Mouse (Mus musculus) gastrocnemius, postnatal 14 days (tissue): ENCODE data around the gene Vps16. TPM values are rescaled to one million over a fixed set of nuclear protein-coding genes. Genes with fewer than 3 reads are reported as not detected.
A peak's percentile ranks its signal among the peaks of the same experiment; 100 is the strongest.

Source experiments
- DNase-seq: peaks from one replicate; pipeline ENCODE4 v3.0.0; 2021; ENCODE audit warnings: mixed read lengths
- intact Hi-C: fragments of 180-260 bp; cut with DNase I; formaldehyde crosslinking; loops from one replicate; pipeline ENCODE4 v1.15.1; 2025; ENCODE audit warnings: low total_unique reads
- total RNA-seq, 2 experiments: library from RNA; stranded (reverse); gene quantifications; 2 replicates each; pipeline ENCODE4 v1.2.3; 2021

The Vps16 gene
- total RNA-seq, 2 experiments from 2014 or later, result 17.2 to 17.3 TPM

DNA sequence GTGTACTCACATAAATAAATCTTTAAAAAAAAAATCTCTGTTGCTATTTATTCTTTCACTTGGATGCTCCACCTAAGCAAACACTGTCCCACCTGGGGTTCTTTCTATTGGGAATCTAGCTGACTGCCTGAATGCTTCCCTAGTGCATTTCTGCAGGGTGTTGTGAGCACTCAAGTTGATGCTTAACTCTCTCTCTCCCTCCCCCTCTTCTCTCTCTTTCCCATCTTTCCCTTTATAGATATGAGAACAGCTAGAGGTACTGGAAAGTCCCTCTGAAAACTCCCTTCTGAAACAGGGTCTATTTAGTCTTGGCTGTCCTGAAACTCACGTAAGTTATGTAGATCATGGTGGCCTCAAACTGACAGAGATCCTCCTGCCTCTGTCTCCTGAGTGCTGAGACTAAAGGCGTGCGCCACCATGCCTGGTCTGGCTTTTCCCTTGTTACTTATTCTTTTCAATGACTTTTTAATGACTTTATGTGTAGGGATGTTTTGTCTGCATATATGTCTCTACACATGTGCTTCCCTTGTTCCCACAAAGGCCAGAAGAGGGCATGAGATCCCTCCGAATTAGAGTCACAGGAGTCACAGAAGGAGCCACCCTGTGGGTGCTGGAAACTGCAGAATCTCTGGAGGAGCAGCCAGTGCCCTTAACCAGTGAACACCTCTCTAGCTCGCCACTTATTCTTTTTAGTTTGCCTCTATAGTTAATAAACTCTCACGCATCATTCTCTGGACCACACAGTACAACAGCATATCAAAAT is 9.9 kb upstream of the Vps16 start:
- intact Hi-C loops, result loop anchor here (5.0 kb wide), 1 partner anchor 122 kb away; no protein-coding TSS in a partner anchor
- no peak for DNase-seq

DNA sequence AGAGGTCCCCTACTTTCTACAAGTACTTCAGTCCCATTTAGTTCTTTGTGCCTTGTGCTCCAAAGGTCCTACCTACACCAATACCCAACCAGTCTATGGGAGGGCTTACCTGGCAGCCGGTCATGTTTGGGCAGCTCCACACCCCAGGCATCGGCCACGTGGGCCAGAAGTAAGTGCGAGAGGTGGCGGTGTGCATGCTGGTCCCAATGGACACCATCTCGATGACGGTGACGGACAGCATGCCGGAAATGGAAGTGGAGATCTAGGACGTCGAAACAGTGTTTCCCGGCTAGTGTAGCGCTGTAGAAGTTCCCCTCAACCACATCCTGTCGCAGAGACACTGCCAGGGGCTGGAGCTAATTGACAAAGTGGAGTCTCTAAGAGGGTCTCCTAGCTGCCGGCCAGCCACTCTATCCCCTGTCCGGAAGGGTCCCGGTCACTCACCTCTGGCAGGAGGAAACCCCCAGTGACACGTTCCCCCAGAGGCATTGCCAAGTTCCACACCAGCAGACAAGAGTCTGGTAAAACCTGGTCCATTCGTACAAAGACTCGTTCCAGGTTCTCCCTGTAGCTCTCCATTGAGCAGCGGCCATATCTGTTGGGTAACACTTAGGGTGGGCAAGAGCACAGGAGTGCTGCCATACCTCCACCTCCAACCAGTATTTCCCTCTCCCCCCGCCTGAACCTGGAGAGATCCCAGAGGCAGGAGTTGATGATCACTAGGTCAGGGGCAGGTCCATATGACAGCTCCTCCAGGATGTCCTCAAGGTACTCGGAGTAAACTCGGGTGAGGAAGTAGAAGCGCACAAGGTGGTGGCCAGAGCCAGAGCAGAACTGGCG is 2.1 kb upstream of the Vps16 start:
- no peak for DNase-seq
- intact Hi-C loops, result no loop called here

DNA sequence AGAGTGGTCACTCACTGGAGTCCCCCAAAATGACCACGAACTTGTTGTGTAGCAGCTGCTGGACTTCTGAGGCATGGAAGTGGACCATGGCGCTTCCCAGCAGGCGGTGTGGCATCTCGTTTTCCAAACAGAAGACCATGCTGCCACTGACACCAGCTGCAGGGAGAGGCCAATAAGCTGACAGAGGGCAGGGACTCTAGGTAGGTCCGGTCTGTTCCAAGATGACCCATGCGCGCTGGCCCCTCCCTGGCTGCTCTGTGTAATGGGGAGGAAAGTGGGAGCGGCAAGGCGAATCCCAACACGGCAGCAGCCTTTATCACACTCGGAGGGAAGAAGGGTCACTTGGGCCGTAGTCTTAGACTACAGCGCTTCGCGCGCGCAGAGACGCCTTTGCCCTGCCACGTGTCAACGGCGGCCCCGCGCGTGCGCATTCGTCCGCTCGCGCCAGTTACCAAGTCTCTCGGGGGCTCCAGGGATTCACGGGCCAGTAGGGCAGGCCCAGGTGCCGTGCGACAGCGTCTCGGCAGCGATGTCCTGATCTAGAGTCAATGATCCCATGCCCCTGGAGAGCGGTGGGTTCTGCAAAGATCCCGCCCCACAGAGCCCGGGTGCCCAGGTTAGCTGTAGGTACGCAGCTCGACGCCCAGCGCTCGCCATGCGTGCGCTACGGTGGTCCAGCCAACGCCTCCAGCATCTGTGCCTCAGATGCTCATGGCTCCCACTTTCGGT is 578 bp upstream of the Vps16 start:
- peak; percentile 78 for DNase-seq
- intact Hi-C loops, result no loop called here

DNA sequence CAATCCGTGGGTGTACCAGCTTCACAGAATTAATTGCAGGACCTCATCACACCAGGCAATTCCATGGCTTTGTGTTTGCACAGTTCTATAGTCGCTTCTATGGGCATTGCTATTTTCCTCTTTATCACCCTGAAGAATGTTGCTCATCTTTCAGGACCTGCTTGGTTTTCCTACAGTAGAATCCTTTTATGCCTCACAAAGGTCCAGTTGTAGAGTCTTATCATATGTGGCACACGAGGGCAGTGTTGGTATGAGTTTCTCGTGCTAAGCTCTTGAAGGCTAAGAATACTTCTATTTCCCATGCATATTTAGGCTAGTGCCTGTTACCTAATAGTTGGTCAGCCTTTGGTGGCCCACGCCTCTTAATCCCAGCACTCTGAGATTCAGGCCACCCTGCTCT is 973 bp downstream of the Vps16 start:
- intact Hi-C loops, result no loop called here
- DNase-seq, result no peak

DNA sequence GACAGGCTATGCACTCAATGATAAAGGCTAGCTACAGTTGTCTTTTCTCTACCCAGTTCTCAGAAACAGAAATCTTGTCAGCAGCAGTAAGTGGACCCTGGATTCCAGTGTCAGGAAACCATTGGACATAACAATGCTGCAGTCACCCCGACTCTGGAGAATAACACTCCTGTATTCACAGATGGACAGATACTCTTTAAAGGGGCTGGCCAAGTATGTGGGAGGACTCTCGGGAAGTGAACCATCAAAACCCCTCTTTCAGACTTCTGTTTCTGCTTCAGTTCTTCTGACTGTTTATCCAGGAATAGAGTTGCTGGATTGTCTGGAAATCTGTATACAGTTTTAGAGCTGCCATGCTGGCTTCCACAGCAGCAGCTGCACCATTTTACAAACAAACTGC is 5.7 kb downstream of the Vps16 start:
- intact Hi-C loops, result no loop called here
- no peak for DNase-seq

DNA sequence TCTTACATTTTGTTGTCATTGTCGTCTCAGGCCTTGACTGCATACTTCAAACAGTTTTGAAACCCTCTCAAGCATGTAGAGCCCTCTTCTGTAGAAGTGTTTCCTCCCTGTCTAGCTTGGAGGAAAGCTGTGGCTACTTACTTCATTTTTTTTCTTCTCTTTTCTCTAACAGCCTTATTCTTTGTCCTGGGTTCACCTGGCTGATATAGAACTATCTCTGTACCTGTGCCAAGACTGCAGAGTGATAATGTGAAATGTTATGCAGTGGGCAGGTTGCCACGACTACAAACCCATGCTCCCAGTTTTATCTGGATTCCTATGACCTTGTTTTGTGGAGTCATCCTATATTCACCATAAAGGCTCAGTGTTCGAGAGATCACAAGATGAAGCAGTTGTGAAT is 6.3 kb downstream of the Vps16 start:
- no peak for DNase-seq
- intact Hi-C loops, result no loop called here

DNA sequence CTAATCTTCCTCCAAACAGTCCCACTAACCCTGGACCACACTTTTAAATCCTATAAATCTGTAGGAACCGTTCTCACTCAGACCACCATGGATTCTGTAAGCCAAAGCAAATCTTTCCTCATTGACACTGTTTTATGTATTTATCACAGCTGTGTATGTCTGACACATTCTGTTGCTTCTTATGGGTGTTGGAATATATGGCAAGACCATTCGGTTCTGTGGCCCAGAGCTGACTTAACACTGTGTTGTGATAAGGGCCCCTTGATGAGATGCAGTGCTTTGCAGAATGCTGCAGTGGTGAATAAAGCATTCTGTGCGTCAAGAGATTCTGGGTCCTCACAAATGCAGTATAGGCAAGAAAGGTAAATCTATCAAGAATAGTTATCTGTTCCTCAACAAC is 8.0 kb downstream of the Vps16 start:
- intact Hi-C loops, result no loop called here

DNA sequence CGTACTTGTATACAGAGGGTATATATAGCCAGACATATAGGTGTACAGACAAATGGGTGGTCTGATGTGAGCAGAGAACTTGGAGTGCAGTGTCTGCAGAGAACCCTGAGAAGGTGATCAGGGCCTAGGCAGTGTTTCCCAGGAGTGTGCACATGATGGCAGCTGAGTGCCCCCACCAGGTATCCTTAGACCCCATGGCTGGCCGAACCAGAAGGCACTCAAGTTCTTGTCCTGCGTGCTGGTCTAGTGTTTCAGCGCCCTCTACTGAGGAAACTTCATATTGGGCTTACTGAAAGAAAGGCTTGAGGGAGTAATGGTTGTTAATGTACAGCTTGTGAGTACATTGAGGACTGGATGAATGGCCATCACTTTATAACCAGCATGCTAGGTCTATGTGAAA is 9.0 kb downstream of the Vps16 start:
- intact Hi-C loops, result no loop called here
- no peak for DNase-seq

More for the DNA sequence above, 8.0 kb downstream of the Vps16 start:
- DNase-seq, result no peak

DNA sequence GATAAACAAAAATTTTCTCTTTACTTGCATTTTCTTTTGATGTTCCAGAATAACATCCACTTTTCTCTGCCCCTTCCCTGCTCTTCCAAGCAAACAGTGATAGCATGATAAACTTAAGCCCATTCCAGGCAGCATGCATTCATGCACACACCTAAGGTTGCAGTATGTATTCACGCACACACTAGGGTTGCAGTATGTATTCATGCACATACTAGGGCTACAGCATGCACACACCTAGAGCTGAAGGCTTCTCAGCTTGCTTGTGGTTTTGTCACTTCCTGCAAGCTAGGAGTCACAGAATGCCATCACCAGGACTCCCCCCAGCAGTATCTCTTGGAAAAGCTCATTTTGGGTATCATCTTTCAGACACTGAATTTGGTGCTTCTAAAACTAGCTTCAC is 12.6 kb downstream of the Vps16 start:
- intact Hi-C loops, result no loop called here
- no peak for DNase-seq

DNA sequence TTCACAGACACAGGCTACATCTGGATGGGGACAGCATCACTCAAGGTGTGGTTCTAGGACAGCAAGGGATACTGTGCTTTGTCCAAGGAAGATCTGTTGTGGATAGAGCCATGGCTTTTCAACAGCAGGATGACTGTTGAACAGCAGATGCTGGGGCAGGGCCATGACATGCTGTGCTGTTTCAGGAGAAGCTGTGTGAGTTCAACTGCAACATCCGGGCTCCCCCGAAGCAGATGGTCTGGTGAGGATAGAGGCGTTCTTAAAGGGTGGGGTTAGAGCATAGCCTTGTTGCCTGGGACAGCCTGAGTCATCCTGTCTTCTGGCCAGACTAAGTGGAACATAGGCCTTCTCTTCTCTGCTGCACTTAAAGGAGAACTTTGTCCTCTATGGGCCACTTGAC is 14.7 kb downstream of the Vps16 start:
- no peak for DNase-seq
- intact Hi-C loops, result no loop called here

DNA sequence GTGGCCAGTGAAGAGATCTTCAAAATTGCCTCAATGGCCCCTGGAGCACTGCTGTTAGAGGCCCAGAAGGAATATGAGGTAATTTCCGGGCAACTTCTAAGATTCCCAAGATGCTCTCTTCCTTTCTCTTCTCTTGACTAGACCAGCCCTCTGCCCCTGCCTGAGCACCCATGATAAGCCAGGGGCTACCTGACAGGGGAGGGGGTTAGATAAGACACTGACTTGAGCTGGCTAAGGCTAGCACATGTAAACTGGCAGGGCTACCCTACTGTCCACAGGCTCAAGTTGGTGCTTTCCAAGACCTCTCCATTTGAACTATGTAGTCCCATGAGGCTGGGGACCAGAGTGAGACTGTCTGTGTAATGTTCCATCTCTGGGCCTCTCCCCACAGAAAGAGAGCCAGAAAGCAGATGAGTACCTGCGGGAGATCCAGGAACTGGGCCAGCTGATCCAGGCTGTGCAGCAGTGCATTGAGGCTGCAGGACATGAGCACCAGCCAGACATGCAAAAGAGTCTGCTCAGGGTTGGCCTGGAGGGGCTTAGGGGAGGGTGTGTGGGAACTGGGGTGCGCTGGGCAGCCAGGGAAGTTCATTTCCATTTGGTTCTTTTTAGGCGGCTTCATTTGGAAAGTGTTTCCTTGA is 15.8 kb downstream of the Vps16 start:
- DNase-seq, result no peak
- intact Hi-C loops, result no loop called here

DNA sequence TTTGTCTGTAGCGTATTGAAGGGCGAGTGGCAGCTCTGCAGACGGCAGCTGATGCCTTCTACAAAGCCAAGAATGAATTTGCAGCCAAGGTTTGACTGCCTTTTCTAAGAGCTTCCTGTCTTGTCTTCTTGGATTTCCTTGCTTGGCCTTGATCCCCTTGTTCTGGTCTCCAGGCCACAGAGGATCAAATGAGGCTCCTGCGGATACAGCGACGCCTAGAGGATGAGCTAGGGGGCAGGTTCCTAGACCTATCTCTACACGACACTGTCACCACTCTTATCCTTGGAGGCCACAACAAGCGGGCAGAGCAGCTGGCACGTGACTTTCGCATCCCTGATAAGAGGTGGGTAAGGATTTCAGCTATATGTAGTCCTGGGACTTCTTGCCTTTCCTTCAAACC is 18.0 kb downstream of the Vps16 start:
- intact Hi-C loops, result no loop called here
- no peak for DNase-seq

DNA sequence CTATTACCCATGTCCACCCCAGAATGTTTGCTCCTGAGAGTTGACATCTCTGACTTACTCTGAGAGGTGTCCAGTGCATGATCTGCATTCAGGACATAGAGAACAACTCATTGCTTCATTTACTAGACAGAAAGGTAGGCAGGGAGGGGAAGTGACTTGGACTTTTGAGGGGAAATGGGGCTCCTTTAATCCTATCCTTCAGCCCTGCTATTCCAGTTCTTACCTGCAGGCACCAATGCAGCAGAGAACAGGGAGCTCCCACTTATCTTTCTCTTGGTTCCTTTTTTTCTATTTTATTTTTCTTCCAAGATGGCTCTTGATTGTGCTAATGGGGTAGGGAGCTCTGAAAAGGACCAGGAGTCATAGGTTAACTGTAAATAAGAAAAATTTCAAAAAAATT is 24.3 kb downstream of the Vps16 start:
- no peak for DNase-seq
- intact Hi-C loops, result no loop called here

DNA sequence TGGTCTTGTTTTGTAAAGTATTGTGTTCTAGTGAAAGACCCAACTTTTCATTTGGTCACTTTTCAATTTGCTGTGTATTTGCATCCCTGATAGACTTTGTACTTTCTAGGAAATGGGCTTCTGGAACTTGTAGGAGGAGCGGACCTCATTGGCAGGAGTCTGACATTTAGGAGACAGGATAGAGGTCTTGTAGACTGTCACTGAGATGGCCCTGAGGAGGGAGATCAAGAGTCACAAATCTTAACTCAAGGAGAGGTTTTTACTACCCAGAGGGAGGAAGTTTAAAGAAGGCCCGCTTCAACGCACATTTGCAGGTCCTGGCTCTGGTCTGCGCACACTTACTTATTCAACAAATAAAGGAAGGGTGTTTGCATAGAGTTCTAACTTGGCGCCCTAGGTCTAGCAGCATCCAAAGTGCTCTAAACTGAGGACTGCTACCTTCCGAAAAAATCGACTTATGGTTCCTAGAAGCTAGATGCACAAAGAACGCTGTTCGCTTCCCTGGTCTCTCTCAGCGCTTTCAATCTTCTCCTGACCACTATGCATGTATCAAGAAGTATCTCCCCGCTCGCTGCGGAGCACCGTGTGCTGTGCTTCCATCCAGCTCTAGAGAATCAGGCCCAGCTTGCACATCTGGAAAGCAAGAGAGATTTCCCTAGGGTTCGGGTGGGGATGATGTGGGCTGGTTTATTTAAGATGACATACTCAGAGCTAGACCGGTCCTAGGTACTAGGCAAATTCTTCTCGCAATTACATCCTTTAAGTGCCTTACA is 25.1 kb downstream of the Vps16 start:
- DNase-seq, result no peak
- intact Hi-C loops, result no loop called here

DNA sequence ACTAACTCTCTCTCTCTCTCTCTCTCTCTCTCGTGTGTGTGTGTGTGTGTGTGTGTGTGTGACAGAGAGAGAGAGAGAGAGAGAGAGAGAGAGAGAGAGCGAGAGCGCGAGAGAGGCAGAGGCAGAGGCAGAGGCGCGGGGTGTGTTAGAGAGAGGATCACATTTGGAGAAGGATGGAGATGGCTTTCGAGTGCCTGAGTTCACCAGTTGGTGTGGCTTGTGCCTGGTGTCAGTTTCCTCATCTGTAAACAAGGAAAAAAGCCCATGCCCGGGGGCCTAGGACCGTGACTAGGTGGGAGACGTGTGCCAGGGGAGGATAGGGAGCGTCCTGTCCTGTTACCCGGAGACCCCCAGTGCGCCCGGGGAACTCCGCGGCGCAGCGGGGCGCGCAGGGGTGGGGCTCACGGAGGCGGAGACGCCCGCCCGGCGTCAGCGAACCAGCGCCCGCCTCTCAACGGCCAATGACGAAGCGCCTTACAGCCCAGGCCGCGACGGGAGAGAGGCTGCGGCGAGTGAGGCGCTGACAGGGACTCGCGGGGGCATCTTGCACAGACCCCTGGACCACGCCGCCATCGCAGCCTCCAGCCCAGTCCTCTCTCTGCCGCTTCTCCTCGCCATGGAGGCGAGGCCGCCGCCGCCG is 25.8 kb downstream of the Vps16 start, which contains the start of gene Ptpra:
Gene Ptpra, plus strand, starts transcription at position 485 of the 640 bp plus-strand sequence.
- DNase-seq, result peak; percentile 91
- intact Hi-C loops, result no loop called here

DNA sequence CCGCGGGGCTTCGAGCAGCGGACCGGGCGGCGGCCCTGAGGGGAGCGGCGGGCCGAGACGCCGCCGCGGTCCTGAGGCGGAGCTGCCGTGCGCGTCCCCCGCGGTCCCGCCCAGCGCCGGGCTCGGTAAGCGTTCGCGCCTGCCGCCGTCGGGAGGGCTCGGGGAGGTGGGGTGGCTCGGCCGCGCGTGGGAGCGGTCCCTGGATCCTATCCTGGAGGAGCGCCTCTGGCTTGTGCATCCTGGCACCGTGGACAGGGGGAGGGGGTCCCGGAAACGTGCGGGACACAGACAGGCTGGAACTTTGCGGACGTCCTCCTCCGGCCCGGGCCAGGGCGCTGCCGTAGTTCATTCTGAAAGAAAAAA is 26.3 kb downstream of the Vps16 start:
- peak; percentile 75 for DNase-seq
- intact Hi-C loops, result no loop called here

DNA sequence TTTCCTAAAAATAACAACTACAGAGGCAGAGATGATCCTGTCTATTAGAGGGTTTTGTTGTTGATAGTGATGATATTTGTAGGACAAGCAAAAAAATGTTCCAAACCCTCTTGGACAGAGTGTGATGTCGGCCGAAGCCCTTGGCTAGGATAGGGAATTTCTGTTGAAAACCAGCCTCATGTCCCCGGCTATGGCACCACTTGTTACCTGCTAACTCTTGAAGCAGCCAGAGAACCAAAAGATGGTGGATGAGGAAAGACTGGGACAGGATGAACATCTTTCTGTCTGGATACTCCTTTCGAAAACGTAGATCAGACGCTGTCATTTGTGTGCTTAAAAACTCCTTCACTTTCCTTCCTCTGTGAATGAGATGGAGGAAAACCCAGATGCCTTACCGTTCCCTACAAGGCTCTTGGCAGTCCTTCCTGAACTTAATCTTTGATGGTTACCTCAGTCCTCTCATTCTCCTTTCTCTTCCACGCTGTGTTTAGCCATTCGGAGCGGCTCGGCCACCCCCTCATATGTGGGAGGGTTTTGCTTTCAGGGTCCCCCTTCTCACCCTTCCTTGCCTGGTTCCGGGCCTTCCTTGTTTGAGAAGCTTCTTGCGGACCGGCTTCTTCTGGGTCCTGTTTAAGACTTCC is 27.1 kb downstream of the Vps16 start:
- no peak for DNase-seq
- intact Hi-C loops, result no loop called here

DNA sequence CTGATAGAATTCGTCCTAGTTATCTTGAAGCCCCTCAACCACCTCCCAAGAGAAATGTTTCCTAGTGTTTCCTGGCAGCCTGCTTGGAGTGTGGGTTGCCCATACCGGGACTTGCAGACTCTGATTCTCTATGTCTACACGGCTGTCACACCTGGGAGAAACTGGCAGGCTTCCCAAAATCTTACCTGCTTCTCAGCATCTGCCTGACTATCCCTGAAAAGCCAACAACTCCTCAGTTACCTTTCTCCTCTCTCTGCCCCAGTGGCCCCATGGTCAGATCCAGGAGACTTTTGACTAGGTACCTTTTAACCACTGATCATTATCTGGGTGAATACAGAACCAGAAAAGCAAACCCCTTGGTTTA is 27.6 kb downstream of the Vps16 start:
- intact Hi-C loops, result no loop called here

More for the DNA sequence above, 27.6 kb downstream of the Vps16 start:
- no peak for DNase-seq
